Mouse (Mus musculus): ENCODE data around the gene Rd3. TPM values are rescaled to one million over a fixed set of nuclear protein-coding genes. Genes with fewer than 3 reads are reported as not detected.

Gene Rd3
- total and polyA plus RNA-seq, 3 experiments, result not detected

DNA sequence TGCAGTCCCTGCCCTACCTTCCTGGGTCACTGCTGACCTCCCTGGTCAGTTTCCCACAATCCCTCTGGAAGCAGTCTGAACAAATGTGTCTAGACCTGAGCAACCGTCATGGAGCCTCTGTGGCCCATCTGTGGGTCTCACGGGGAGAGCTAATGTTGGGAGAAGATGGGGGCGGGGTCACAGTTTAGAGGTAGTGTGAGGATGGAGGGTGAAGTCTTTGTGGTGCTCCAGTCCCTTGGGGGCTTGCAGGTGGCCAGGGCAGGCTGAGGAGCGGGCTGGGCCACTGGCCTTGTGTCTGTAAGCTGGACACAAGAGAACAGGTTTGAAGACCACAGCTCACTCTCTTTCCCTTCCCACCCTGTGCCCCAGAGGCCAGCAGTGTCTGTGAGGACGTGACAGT lies 31.4 kb upstream of the Rd3 start:
- no peaks in the 10 kb centered on the region; a peak in 1 of 4 replicates for H3K4me1 ChIP-seq (ENCODE audit: control insufficient read depth in 1 of 2, insufficient read depth in 2 of 2, low read length in 2 of 2)
- no peaks in the 10 kb centered on the region for H3K36me3 ChIP-seq (ENCODE audit: control insufficient read depth in 1 of 2, insufficient read depth in 2 of 2, low read length in 2 of 2)
- peaks cover 13 to 18% of the 10 kb centered on the region in 2 experiments for H3K27me3 ChIP-seq (ENCODE audit: control insufficient read depth in 1 of 2, insufficient read depth in 2 of 2, low read length in 2 of 2)
- H3K9ac ChIP-seq (ENCODE audit: control insufficient read depth, low read depth, low read length, poor library complexity, severe bottlenecking), result no peak overlapping the region
- H3K4me3 ChIP-seq (ENCODE audit: control insufficient read depth in 1 of 2, insufficient read depth in 1 of 2, low read depth in 2 of 2, low read length in 2 of 2), result no peak overlapping the region
- no peak for DNase-seq (ENCODE audit: low read depth, low spot score)
- H3K27ac ChIP-seq (ENCODE audit: control insufficient read depth, low read depth, low read length), result no peak overlapping the region
- no peaks in the 10 kb centered on the region for H3K79me2 ChIP-seq (ENCODE audit: control insufficient read depth, insufficient read depth, low read length, poor library complexity)
- H3K9me3 ChIP-seq (replicated peaks; ENCODE audit: insufficient read depth, low read length), result no peaks in the 10 kb centered on the region
- TF ChIP-seq POLR2A (IDR thresholded peaks at IDR 0.05; ENCODE audit: control insufficient read depth in 1 of 2, insufficient read depth in 1 of 2, low read depth in 1 of 2, low read length in 2 of 2, poor library complexity in 1 of 2), result no peak
- TF ChIP-seq ZKSCAN1 (IDR thresholded peaks at IDR 0.05; ENCODE audit: low read depth, low read length), result no peak
- TF ChIP-seq SIN3A (IDR thresholded peaks at IDR 0.05; ENCODE audit: low read length), result no peak
- TF ChIP-seq MAFK (IDR thresholded peaks at IDR 0.05; ENCODE audit: borderline replicate concordance, low read depth, low read length), result no peak
- TF ChIP-seq POLR2AphosphoS2 (IDR thresholded peaks at IDR 0.05; ENCODE audit: low read length), result no peak
- no peak for TF ChIP-seq ZMIZ1 (IDR thresholded peaks at IDR 0.05; ENCODE audit: low read depth, low read length)
- no peak for TF ChIP-seq TBP (IDR thresholded peaks at IDR 0.05; ENCODE audit: low read depth, low read length)
- no peak for TF ChIP-seq KAT2A (conservative IDR thresholded peaks at IDR 0.05; ENCODE audit: low read depth, low read length)
- TF ChIP-seq MAX (IDR thresholded peaks at IDR 0.05; ENCODE audit: low read length), result no peak
- TF ChIP-seq POLR2AphosphoS5 (IDR thresholded peaks at IDR 0.05; ENCODE audit: borderline replicate concordance, low read depth, low read length), result no peak
- TF ChIP-seq CHD2 (IDR thresholded peaks at IDR 0.05; ENCODE audit: low read length), result no peak
- no peak for TF ChIP-seq ZC3H11A (IDR thresholded peaks at IDR 0.05; ENCODE audit: low read depth, low read length)
- TF ChIP-seq USF1 (IDR thresholded peaks at IDR 0.05; ENCODE audit: low read depth, low read length), result no peak
- TF ChIP-seq CTCF (IDR thresholded peaks at IDR 0.05 in 2 of 3, conservative IDR thresholded peaks at IDR 0.05 in 1 of 3; ENCODE audit: control insufficient read depth in 1 of 3, insufficient read depth in 1 of 3, low read depth in 2 of 3, low read length in 3 of 3, poor library complexity in 1 of 3, severe bottlenecking in 1 of 3), result no peak
- TF ChIP-seq RCOR1 (IDR thresholded peaks at IDR 0.05; ENCODE audit: low read depth, low read length), result no peak
- no peak for TF ChIP-seq UBTF (IDR thresholded peaks at IDR 0.05; ENCODE audit: borderline replicate concordance, insufficient read depth, low read depth, low read length)
- no peak for TF ChIP-seq MAZ (IDR thresholded peaks at IDR 0.05; ENCODE audit: low read depth, low read length)
- no peak for TF ChIP-seq NELFE (IDR thresholded peaks at IDR 0.05; ENCODE audit: low read depth, low read length)
- no peak for TF ChIP-seq TAL1 (IDR thresholded peaks at IDR 0.05; ENCODE audit: low read length)
- TF ChIP-seq GATA1 (IDR thresholded peaks at IDR 0.05; ENCODE audit: low read depth, low read length), result no peak

DNA sequence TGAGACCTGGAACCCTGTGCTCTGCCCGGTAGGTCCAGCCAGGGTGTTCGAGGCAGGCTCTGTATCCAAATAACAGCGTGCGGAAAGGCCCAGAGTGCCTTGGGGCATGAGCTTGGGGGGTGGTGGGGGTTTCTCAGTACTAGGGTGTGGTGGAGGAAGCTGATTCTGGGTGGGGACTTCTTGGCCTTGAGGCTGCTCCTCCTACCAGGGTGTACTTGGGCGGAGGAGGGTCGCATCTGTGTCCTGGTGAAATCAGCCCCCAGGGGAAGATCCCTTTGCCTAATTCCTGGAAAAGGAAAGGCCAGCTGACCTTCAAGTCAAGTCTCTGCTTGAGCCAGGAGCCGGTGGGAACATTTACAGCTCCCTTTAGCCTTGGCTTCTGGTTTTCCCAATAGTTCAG lies 30.9 kb upstream of the Rd3 start:
- Histone ChIP-seq H3K4me3 (ENCODE audit: control insufficient read depth in 1 of 2, insufficient read depth in 1 of 2, low read depth in 2 of 2, low read length in 2 of 2) (no peak overlapping the region), H3K4me1 (ENCODE audit: control insufficient read depth in 1 of 2, insufficient read depth in 2 of 2, low read length in 2 of 2) (no peaks in the 10 kb centered on the region; a peak in 1 of 4 replicates), H3K27ac (ENCODE audit: control insufficient read depth, low read depth, low read length) (no peak overlapping the region), H3K36me3 (ENCODE audit: control insufficient read depth in 1 of 2, insufficient read depth in 2 of 2, low read length in 2 of 2) (no peaks in the 10 kb centered on the region), H3K79me2 (ENCODE audit: control insufficient read depth, insufficient read depth, low read length, poor library complexity) (no peaks in the 10 kb centered on the region), H3K27me3 (ENCODE audit: control insufficient read depth in 1 of 2, insufficient read depth in 2 of 2, low read length in 2 of 2) (peaks cover 13 to 18% of the 10 kb centered on the region in 2 experiments), H3K9ac (ENCODE audit: control insufficient read depth, low read depth, low read length, poor library complexity, severe bottlenecking) (no peak overlapping the region), H3K9me3 (replicated peaks; ENCODE audit: insufficient read depth, low read length) (no peaks in the 10 kb centered on the region)
- no peak for DNase-seq (ENCODE audit: low read depth, low spot score)
- TF ChIP-seq JUND (IDR thresholded peaks at IDR 0.05; ENCODE audit: low read depth, low read length) (no peak), TAL1 (IDR thresholded peaks at IDR 0.05; ENCODE audit: low read length) (no peak), GABPA (IDR thresholded peaks at IDR 0.05; ENCODE audit: low read depth, low read length) (no peak), EP300 (IDR thresholded peaks at IDR 0.05; ENCODE audit: low read depth in 1 of 2, low read length in 2 of 2) (no peak), CHD1 (IDR thresholded peaks at IDR 0.05; ENCODE audit: low read depth, low read length) (no peak), MAX (IDR thresholded peaks at IDR 0.05; ENCODE audit: low read length) (no peak), ETS1 (IDR thresholded peaks at IDR 0.05; ENCODE audit: low read depth, low read length) (no peak), SIN3A (IDR thresholded peaks at IDR 0.05; ENCODE audit: low read length) (no peak), MAFK (IDR thresholded peaks at IDR 0.05; ENCODE audit: borderline replicate concordance, low read depth, low read length) (no peak), SMC3 (IDR thresholded peaks at IDR 0.05; ENCODE audit: low read depth, low read length) (no peak), ELF1 (IDR thresholded peaks at IDR 0.05; ENCODE audit: low read depth, low read length) (no peak), ZNF384 (IDR thresholded peaks at IDR 0.05; ENCODE audit: low read depth, low read length) (no peak)

Measured in MEL (cell line).